Mouse (Mus musculus) myocyte (in vitro differentiated cells): ENCODE results near the gene Gjc1.

Experiments
- E2F4 ChIP-seq: IDR thresholded peaks from one replicate; pipeline ENCODE4 v1.6.1; 2011; ENCODE audit warnings: mild to moderate bottlenecking, control low read depth, moderate library complexity; ENCODE audit not compliant: insufficient read depth
- MAX ChIP-seq: IDR thresholded peaks from one replicate; pipeline ENCODE4 v1.6.1; 2011; ENCODE audit warnings: low read depth, mild to moderate bottlenecking, control low read depth
- MYOD1 ChIP-seq, 3 experiments: IDR thresholded peaks; one replicate each; pipeline ENCODE4 v1.6.1; 2011; ENCODE audit warnings: control low read depth in 2 of 3, low read depth in 2 of 3, mild to moderate bottlenecking in 2 of 3, moderate library complexity in 1 of 3; ENCODE audit not compliant: insufficient read length in 2 of 3, control insufficient read depth in 1 of 3
- MYOG ChIP-seq, 3 experiments: IDR thresholded peaks; one replicate each; pipeline ENCODE4 v1.6.1; 2011; ENCODE audit warnings: control low read depth in 2 of 3, low read depth in 2 of 3, mild to moderate bottlenecking in 2 of 3; ENCODE audit not compliant: insufficient read length in 2 of 3, control insufficient read depth in 1 of 3, insufficient read depth in 1 of 3
- POLR2A ChIP-seq: IDR thresholded peaks from one replicate; pipeline ENCODE4 v1.6.1; 2011; ENCODE audit warnings: low read depth, mild to moderate bottlenecking, control low read depth, moderate library complexity; ENCODE audit not compliant: insufficient read length
- POLR2AphosphoS2 ChIP-seq: IDR thresholded peaks from one replicate; pipeline ENCODE4 v1.6.1; 2011; ENCODE audit warnings: low read depth, control low read depth; ENCODE audit not compliant: insufficient read length
- REST ChIP-seq: IDR thresholded peaks from one replicate; pipeline ENCODE4 v1.6.1; 2011; ENCODE audit warnings: mild to moderate bottlenecking, control low read depth, moderate library complexity; ENCODE audit not compliant: insufficient read depth, insufficient read length
- TCF12 ChIP-seq: IDR thresholded peaks from one replicate; pipeline ENCODE4 v1.6.1; 2011; ENCODE audit warnings: mild to moderate bottlenecking, control low read depth; ENCODE audit not compliant: poor library complexity, insufficient read depth, severe bottlenecking
- TCF3 ChIP-seq: IDR thresholded peaks from one replicate; pipeline ENCODE4 v1.6.1; 2011; ENCODE audit warnings: low read depth, control low read depth; ENCODE audit not compliant: insufficient read length
- USF1 ChIP-seq: IDR thresholded peaks from one replicate; pipeline ENCODE4 v1.6.1; 2011; ENCODE audit warnings: low read depth, mild to moderate bottlenecking, control low read depth, moderate library complexity

DNA sequence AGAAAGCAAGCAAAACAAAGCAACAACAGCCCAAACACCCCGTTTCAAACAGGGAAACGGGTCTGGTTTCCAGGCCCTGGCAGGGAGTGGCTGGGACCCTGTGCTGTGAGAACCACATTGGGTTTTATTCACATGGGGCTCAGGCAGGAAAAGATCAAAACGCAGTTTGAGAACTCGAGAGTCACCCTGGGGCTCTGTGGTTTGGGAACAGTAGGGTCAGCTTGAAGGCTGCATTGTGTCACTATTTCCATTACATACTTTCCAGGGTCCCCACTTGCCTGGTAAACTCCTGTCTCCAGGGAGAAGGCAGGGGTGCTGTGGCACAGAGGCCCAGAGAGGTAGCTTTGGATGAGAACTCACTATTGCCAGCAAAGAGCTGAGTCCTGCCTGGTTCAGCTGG is 7.6 kb upstream of the Gjc1 start:
- no peak for TF ChIP-seq POLR2AphosphoS2
- TF ChIP-seq POLR2A, result no peak
- no peak for TF ChIP-seq TCF12
- TF ChIP-seq MYOD1 (IDR thresholded peaks at IDR 0.05; ENCODE audit: control insufficient read depth in 1 of 3, insufficient read length in 2 of 3, low read depth in 2 of 3), result no peak
- no peak for TF ChIP-seq MAX
- no peak for TF ChIP-seq USF1
- no peak for TF ChIP-seq TCF3
- TF ChIP-seq E2F4, result no peak
- no peak for TF ChIP-seq MYOG (IDR thresholded peaks at IDR 0.05; ENCODE audit: control insufficient read depth in 1 of 3, insufficient read depth in 1 of 3, insufficient read length in 2 of 3, low read depth in 2 of 3)
- TF ChIP-seq REST, result no peak
